Mouse (Mus musculus): ENCODE data around the gene Sprtn.

DNA sequence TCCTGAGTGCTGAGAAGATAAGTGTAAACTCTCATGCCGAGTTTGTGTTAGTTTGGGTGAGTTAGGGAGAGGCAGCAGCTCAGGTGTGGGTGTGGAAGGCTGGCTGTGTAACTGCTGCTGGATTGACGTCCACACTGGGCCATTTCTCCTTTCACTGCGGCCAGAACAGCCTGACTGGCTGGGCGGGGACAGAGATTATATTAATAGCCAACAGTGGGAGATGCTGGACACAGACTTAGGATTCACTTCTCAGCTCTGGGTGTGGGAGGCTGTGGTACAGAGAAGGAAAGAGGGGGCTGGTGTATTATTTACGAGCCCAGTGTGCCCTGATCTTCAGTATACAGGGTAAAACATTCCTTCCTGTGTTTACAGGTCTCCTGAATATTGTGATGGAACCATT is 19.5 kb upstream of the Sprtn start:
- TF ChIP-seq POLR2A (IDR thresholded peaks at IDR 0.05; ENCODE audit: low read depth, low read length) = no peak
- TF ChIP-seq CTCF (conservative IDR thresholded peaks at IDR 0.05; ENCODE audit: insufficient read depth, insufficient read length, low read depth, low read length) = no peak
